Mouse (Mus musculus) lung, postnatal 14 days (tissue): ENCODE data around the gene Adcy10.

Experiments used
- DNase-seq: peaks from one replicate; pipeline ENCODE4 v3.0.0; 2021

Gene Adcy10

GRCm38 (mm10) chr1:165536079-165536675 is 51.2 kb downstream of the Adcy10 start:
- no peak for DNase-seq

- DNase-seq: no peak
Observed at GRCm38 (mm10) chr1:165537241-165537807, 52.3 kb downstream of the Adcy10 start.

- peak; percentile 5 for DNase-seq
Observed at GRCm38 (mm10) chr1:165556711-165557110, 71.7 kb downstream of the Adcy10 start.

GRCm38 (mm10) chr1:165559073-165559472 is 74.1 kb downstream of the Adcy10 start:
- no peak for DNase-seq

DNA sequence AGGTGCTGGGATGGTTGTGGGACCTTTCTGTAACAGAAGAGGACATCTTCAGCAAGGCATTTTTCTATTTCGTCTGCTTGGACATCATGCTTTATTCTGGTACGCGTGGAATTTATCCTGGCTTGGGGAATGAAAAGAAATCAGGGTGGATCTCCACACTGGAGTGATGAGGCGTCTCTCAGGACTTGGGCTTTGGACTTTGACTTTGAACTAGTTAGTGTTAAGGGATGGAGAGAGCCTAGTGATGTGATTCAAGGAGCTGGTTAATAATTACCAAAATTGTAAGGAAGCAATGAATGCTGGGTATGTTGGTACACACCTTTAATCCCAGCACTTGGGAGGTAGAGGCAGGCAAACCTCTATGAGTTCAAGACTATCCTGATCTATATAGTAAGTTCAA is 80.3 kb downstream of the Adcy10 start:
- DNase-seq: no peak

- no peak for DNase-seq
Observed at GRCm38 (mm10) chr1:165567466-165567865, 82.5 kb downstream of the Adcy10 start.

DNA sequence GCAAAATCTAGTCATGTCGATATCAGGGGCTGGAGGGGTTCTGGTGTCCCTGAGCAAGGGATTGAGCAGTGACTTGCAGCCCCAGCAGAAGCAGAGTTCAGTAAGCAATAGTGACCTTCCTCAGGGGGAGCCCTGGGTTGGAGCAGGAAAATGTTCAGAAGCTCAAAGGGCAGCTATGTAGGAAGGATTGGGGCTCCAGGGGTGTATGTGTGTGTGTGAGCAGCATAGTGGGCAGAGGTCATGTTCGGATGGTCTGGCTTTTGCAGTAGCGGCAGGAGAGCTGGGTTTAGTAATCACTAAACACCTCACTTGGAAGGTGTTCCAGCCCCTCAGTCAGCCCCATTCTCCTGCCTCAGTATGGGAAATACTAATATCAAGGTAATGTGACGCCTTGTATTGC is 91.0 kb downstream of the Adcy10 start:
- DNase-seq: no peak

GRCm38 (mm10) chr1:165576459-165577112 is 91.6 kb downstream of the Adcy10 start:
- DNase-seq: no peak

- no peak for DNase-seq
Observed at GRCm38 (mm10) chr1:165579332-165579731, 94.3 kb downstream of the Adcy10 start.

DNA sequence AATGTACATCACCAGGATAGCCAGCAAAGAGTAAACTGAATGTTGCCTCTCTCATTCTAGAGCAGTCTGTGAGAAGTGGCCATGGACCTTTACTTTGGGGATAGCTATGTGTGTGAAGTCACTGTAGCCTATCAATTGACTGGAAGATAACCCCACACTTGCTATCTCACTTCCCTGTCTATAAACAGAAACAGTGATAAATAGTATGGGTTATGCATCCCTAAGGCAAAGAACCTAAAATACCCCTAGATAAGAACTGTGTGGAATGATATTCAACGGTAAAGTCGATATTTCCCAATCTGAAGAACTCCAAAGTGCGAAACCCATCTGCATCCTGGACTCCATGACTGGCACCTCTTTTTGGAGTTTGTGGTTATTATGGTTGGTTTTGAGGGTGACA is 96.3 kb downstream of the Adcy10 start:
- no peak for DNase-seq

- DNase-seq: peak; percentile 95
Observed at GRCm38 (mm10) chr1:165583529-165584184, 98.7 kb downstream of the Adcy10 start.

GRCm38 (mm10) chr1:165585389-165586104 is 100.6 kb downstream of the Adcy10 start:
- no peak for DNase-seq

GRCm38 (mm10) chr1:165586366-165586765 is 101.4 kb downstream of the Adcy10 start:
- no peak for DNase-seq

DNA sequence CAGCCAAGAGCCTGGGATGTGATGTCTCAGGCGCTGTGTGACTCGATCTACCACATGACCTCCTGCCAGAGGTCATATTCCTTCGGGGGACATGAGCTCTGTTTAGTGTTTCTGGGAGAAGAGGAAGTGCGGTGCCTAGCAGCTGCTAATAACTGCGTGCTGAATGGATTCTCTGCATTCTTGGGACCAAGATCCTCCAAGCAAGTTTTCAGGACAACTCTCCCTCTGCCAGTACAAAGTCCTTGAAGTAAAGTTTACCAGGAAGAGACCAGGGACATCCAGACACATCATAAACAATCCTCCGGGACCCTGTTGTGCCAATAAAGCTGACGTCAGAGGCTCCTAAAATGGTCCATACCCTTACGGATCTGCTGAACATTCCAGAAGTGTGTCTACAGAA is 102.9 kb downstream of the Adcy10 start:
- DNase-seq: no peak

DNA sequence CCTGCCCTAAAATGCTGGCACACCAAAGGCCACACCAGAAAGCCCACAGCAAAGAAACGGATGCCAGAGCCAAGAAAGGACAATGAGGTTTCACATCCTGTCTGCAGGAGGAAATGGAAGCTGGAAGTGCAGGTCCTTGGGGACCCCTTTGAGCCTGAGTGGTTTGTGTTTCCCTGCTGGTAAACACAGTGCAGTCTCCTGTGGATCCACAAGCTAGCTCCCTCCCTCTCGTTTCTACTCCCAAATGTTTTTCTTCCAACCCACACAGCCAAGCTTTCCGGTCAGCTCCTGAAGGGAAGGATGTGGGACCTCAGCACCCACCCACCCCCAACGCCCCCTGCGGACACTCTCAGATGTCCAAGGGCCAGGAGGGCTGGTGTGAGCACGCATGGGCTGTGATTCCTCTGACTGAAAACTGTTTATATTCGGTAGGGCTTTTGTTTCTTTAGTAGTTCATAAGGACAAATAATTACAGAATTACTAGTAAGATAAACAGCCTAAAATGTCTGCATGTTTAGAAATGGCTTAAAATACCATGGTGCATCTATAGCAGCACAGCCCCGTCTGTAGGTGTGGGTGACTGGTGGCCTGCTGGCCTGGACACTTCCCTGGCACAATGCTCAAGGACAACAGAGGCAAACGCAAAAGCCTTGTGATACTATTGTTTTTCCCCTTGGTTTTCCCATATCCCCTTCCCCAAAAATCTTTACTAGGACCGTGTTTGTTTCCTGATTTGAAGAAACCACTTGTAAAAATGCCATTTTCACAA is 104.5 kb downstream of the Adcy10 start:
- peak; percentile 41 for DNase-seq

- DNase-seq: no peak
Observed at GRCm38 (mm10) chr1:165590760-165591159, 105.8 kb downstream of the Adcy10 start.

DNA sequence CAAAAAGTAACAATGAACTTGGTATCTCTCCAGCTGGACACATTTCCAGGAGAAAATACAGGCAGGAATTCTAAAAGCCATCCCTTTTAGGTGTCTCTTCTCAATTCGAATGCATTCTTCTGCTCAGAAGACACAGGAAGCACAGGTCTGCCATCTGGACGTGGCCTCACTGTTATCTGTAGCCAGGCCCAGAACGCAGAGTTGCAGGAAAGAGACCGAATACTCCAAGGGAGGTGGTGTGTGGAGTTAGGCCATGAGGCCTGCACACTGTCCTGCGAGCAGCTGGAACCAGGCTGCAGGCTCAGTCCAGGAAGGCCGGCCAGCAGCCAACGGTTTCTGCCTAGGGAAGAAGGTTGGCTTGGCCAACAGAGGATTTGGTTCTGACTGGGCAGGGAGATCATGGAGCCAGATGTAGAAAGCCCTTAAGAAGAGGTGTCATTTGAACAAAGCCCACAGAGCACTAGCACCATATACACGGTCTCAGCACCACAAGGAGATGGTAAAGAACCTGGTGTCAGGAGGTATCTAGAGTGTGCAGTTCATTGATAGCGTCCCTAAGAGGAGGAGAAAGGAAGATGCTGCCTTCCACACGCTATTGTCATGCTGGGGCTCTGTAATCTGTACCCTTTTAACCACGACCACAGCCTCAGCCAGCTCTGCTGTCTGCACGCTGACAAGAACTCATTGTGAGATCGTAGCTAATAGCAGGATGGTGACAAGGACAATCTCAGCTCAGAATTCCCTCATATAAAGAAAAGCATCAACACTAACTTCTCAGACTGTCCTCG is 107.5 kb downstream of the Adcy10 start:
- no peak for DNase-seq

GRCm38 (mm10) chr1:165594699-165595421 is 109.9 kb downstream of the Adcy10 start:
- DNase-seq: no peak

DNA sequence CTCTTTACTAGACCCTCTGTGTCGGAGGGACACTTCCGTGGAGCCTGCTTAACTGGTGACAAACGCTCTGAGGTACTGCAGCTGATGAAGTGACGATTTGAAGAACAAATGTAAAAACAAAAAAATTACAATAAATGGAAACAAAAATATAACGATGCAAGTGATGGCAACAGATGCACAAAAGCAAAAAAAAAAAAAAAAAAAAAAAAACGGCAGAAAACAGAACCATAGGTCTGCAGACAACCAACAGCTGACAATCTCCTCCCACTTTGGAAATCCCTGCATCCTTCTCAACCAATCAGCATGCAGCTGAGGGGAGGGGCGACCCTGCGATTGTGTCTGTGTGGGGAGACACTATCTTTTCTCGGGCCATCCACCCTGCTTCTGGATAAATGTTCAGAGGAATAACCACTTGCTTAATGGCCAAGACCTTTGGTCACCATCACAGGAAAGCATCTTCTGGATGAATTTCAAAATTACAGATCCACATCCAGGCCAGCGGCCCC is 116.8 kb downstream of the Adcy10 start:
- no peak for DNase-seq

DNA sequence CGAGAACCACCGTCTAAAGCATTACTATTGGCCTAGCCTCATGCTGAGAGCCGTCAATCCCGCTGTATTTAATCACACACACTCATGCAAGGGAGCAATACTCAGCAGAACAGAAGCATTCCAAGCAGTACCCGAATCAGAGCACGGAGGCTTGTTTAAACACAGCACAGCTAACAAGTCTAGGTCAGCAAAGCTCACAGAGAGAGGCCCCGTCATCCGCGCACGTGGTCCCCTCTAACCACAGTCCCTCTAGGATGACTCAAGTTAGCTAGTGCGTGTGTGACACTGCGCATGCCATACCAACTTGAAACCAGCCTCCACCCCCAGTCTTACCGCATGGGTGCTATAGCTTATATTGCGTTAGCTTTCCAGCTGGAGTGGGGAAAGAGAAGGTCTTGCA is 118.2 kb downstream of the Adcy10 start:
- no peak for DNase-seq

GRCm38 (mm10) chr1:165604203-165604602 is 119.2 kb downstream of the Adcy10 start:
- no peak for DNase-seq
